Mouse (Mus musculus) heart, postnatal 0 days (tissue): ENCODE results near the gene Tlk1. TPM values are rescaled to one million over a fixed set of nuclear protein-coding genes. Genes with fewer than 3 reads are reported as not detected.

Source experiments
- ATAC-seq: fragments of 200-750 bp; cut with Nextera tagmentation; 2 replicates; pipeline ENCODE4 v1.8.0; 2017; ENCODE audit warnings: low read depth, moderate number of reproducible peaks, moderate library complexity; ENCODE audit not compliant: insufficient read depth
- DNase-seq: peaks from one replicate; pipeline ENCODE4 v3.0.0-alpha.2; 2016; ENCODE audit warnings: low spot score
- H3K27ac ChIP-seq: fragments of 300-500 bp; sonication (generic); 2 replicates; pipeline ENCODE4 v1.5.1; 2014; ENCODE audit warnings: low read depth, mild to moderate bottlenecking
- H3K27me3 ChIP-seq: fragments of 300-500 bp; sonication (generic); 2 replicates; pipeline ENCODE4 v1.6.1; 2014; ENCODE audit warnings: low read length, mixed read lengths; ENCODE audit not compliant: control insufficient read depth, insufficient read depth
- H3K36me3 ChIP-seq: fragments of 300-500 bp; sonication (generic); replicated peaks from 2 replicates; pipeline ENCODE4 v1.6.1; 2014; ENCODE audit warnings: low read length, mixed read lengths; ENCODE audit not compliant: control insufficient read depth, insufficient read depth
- H3K4me1 ChIP-seq: fragments of 300-500 bp; sonication (generic); 2 replicates; pipeline ENCODE4 v1.6.1; 2014; ENCODE audit warnings: antibody characterized with exemption; ENCODE audit not compliant: control insufficient read depth, insufficient read depth
- H3K4me2 ChIP-seq: fragments of 300-500 bp; sonication (generic); 2 replicates; pipeline ENCODE4 v1.6.1; 2014; ENCODE audit warnings: low read depth, mild to moderate bottlenecking, low read length, moderate library complexity
- H3K4me3 ChIP-seq: fragments of 300-500 bp; sonication (generic); 2 replicates; pipeline ENCODE4 v1.5.1; 2014; ENCODE audit warnings: low read depth, low read length
- H3K9ac ChIP-seq: fragments of 300-500 bp; sonication (generic); replicated peaks from 2 replicates; pipeline ENCODE4 v1.6.1; 2014; ENCODE audit warnings: low read depth, low read length, mixed read lengths
- H3K9me3 ChIP-seq: fragments of 300-500 bp; sonication (generic); replicated peaks from 2 replicates; pipeline ENCODE4 v1.6.1; 2016; ENCODE audit warnings: low read length; ENCODE audit not compliant: control insufficient read depth
- CTCF ChIP-seq: IDR thresholded peaks from 2 replicates; pipeline ENCODE4 v1.5.1; 2016; ENCODE audit warnings: antibody characterized with exemption, control low read depth, low read depth
- EP300 ChIP-seq: IDR thresholded peaks from 2 replicates; pipeline ENCODE4 v1.6.1; 2016; ENCODE audit warnings: antibody characterized with exemption, low read depth
- WGBS: fragments of 180-500 bp; shearing (Covaris S2); extraction: QIAGEN DNeasy Blood & Tissue Kit; methylation state at CpG from one replicate; pipeline ENCODE4 v1.1.7; 2014; 5-methylcytosine and 5-hydroxymethylcytosine counted together
- polyA plus RNA-seq: library from polyadenylated mRNA; unstranded; fragments of >200 nt; fragmentation: Nextera tagmentation; extraction: Ambion mirVana; gene quantifications from 2 replicates; pipeline ENCODE4 v1.2.1, GENCODE M21; 2015
- total RNA-seq: library from RNA; depleted of rRNA; stranded (reverse); fragments of >200 nt; gene quantifications from 2 replicates; pipeline ENCODE4 v1.2.3, GENCODE M21; 2014; ENCODE audit warnings: low replicate concordance

Gene Tlk1
- total and polyA plus RNA-seq, 2 experiments from 2014 or later: 17.9 to 32.6 TPM

DNA sequence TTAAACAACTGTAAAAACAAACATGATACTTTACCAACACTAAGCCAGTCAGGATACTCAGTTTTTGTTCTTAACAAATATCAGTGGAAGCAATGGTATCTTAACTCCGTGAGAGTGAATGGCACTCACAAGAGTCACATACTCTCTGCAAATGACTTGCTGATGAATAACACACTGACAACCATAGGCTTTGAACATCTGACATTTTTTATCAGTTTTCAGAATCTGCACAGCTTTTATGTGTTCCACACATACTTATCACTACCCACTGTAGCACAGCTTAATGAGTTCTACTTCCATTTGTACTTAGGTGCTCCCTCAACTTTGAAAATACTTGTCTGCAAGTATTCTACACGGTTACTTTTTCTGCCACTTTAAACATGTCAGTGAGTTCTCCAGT, 35.3 kb downstream of the Tlk1 start:
- Histone ChIP-seq H3K27ac (no peak overlapping the region), H3K9me3 (no peaks in the 10 kb centered on the region), H3K4me1 (no peaks in the 10 kb centered on the region), H3K4me3 (no peak overlapping the region), H3K4me2 (no peak overlapping the region), H3K27me3 (no peaks in the 10 kb centered on the region), H3K9ac (no peak overlapping the region), H3K36me3 (0 out of 2 replicates have a peak, but pooled peaks cover 8% of the 10 kb centered on the region)
- TF ChIP-seq CTCF (no peak), EP300 (no peak)
- WGBS: 56% methylated on average over 2 of the region's 2 CpGs
- DNase-seq (no peak), ATAC-seq (no peak)

DNA sequence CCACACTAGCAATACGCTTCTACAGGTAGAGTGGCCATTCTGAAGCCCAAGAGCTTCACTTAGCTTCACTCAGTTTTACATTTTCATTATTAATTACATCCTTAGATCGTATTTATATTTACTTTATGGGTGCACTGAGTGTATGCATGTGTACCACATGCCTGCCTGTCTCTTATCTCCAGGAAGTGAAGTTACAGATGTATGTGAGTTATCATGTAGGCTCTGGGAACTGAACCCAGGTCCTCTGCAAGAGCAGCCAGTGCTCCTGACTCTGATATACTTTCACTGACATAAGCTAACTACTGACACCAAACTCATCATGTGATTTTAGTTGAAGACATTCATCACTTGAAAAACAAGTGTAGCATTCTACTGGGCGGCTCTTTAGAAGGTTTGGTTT, 36.2 kb downstream of the Tlk1 start:
- H3K4me3 ChIP-seq: no peak overlapping the region
- ATAC-seq (no peak), DNase-seq (no peak)
- H3K9ac ChIP-seq: no peak overlapping the region
- H3K4me2 ChIP-seq: no peak overlapping the region
- H3K27me3 ChIP-seq: no peaks in the 10 kb centered on the region
- TF ChIP-seq EP300 (no peak), CTCF (no peak)
- H3K4me1 ChIP-seq: no peaks in the 10 kb centered on the region
- 0 out of 2 replicates have a peak, but pooled peaks cover 4% of the 10 kb centered on the region for H3K36me3 ChIP-seq
- 82% methylated on average over 3 of the region's 3 CpGs for WGBS
- no peaks in the 10 kb centered on the region for H3K9me3 ChIP-seq
- no peak overlapping the region for H3K27ac ChIP-seq

DNA sequence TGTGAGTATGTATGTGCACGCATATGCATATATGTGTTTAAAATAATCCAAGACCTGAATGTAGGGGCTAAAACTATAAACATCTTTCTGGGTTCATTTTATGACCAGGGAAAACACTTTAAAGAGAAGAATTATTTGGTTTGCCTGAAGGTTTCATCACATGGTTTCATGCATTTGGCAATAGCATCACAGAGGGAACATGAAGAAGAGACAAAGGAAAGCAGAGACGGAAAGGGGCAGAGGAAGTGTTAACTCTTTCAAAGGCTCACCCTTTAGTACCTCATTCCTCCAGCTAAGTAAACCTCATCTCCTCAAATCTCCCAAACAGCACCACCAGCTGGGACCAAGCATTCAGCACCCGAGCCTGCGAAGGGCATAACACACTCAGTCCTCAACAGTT, 41.1 kb downstream of the Tlk1 start:
- no peak overlapping the region for H3K4me2 ChIP-seq
- H3K9me3 ChIP-seq: no peaks in the 10 kb centered on the region
- H3K4me3 ChIP-seq: no peak overlapping the region
- WGBS: 76% methylated on average over 4 of the region's 4 CpGs
- no peak overlapping the region for H3K9ac ChIP-seq
- no peak for DNase-seq
- TF ChIP-seq EP300 (no peak), CTCF (no peak)
- no peak for ATAC-seq
- no peaks in the 10 kb centered on the region for H3K27me3 ChIP-seq
- 0 out of 2 replicates have a peak, but pooled peaks cover 4% of the 10 kb centered on the region for H3K36me3 ChIP-seq
- H3K4me1 ChIP-seq: no peaks in the 10 kb centered on the region
- H3K27ac ChIP-seq: no peak overlapping the region

DNA sequence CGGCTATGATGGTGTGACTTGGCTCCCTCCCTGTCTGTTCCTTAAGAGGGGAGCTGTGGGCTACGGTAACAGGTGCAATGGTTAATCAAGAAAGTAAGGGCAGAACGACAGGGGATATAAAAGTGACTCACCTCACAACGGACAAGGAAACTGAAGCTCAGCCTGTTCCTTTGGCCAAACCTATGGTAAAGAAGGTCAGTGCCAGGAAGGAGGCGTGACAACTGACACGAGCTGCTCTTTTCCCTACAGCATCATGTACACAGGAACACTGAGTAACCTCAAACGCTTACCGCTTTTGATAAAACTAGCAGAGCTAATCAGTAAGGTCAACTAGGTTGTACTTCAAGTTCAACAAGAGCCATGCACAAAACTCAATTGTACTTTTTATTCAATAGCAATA, 42.0 kb downstream of the Tlk1 start:
- no peak for DNase-seq
- H3K4me2 ChIP-seq: no peak overlapping the region
- H3K27me3 ChIP-seq: no peaks in the 10 kb centered on the region
- ATAC-seq: no peak
- no peak overlapping the region for H3K4me3 ChIP-seq
- H3K27ac ChIP-seq: no peak overlapping the region
- TF ChIP-seq CTCF: no peak
- no peak for TF ChIP-seq EP300
- WGBS: 52% methylated on average over 8 of the region's 8 CpGs
- H3K9ac ChIP-seq: no peak overlapping the region
- H3K4me1 ChIP-seq: no peaks in the 10 kb centered on the region
- H3K36me3 ChIP-seq: 0 out of 2 replicates have a peak, but pooled peaks cover 7% of the 10 kb centered on the region
- no peaks in the 10 kb centered on the region for H3K9me3 ChIP-seq

DNA sequence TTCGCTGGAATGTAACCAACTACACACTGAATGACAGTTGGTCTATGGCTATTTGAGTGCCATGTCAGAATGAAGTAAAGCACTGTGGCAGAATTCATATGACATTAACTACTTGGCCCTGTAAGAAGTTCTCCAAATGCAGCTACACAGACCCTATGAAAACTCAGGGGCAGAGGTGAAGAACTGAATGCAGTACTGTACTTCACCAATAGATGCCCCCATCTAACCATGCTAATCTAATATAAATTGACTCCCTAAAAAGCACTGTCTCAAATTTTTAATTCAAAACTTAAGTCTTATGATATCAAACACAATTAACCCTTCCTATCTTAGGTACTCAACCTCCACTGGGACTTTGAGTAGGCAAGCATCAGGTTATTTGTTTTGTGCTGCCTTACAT, 45.9 kb downstream of the Tlk1 start:
- 0 out of 2 replicates have a peak, but pooled peaks cover 5% of the 10 kb centered on the region for H3K36me3 ChIP-seq
- WGBS: 92% methylated on average over 1 of the region's 1 CpGs
- TF ChIP-seq CTCF (peak; percentile 67), EP300 (no peak)
- no peak overlapping the region for H3K9ac ChIP-seq
- H3K4me2 ChIP-seq: no peak overlapping the region
- DNase-seq (peak; percentile 38), ATAC-seq (peak; percentile 55)
- H3K27ac ChIP-seq: no peak overlapping the region
- no peak overlapping the region for H3K4me3 ChIP-seq
- no peaks in the 10 kb centered on the region for H3K9me3 ChIP-seq
- H3K27me3 ChIP-seq: no peaks in the 10 kb centered on the region
- H3K4me1 ChIP-seq: no peaks in the 10 kb centered on the region

DNA sequence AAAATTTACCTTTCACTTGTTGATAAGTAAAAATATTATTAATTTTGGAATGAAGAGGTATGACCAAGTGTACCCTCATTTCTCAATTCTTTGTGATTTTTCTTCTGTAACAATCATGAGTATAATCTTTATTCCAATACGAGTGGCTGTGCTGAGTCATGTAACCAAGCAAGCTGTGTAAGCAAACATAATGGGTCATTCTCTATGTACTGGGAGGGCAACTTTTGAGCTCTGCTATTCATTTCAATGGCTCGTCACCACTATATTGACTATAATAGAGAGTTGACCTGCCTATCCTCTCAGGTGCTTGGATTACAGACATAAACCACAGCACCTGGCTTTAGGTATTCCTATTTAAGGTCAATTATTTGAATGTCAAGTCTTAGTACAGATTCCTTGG, 48.8 kb downstream of the Tlk1 start:
- 0 out of 2 replicates have a peak, but pooled peaks cover 5% of the 10 kb centered on the region for H3K36me3 ChIP-seq
- no peaks in the 10 kb centered on the region for H3K27me3 ChIP-seq
- ATAC-seq (no peak), DNase-seq (no peak)
- WGBS: 67% methylated on average over 2 of the region's 2 CpGs
- H3K9me3 ChIP-seq: no peaks in the 10 kb centered on the region
- no peak overlapping the region for H3K4me2 ChIP-seq
- no peaks in the 10 kb centered on the region for H3K4me1 ChIP-seq
- no peak for TF ChIP-seq EP300
- TF ChIP-seq CTCF: no peak
- no peak overlapping the region for H3K9ac ChIP-seq
- H3K4me3 ChIP-seq: no peak overlapping the region
- no peak overlapping the region for H3K27ac ChIP-seq
